Mouse (Mus musculus) lung, embryonic 14.5 days (tissue): Measurements from ENCODE around the gene Faah. TPM values are rescaled to one million over a fixed set of nuclear protein-coding genes. Genes with fewer than 3 reads are reported as not detected.
A peak's percentile ranks its signal among the peaks of the same experiment; 100 is the strongest.

ENCODE experiments used
- ATAC-seq: fragments of 200-750 bp; cut with Nextera tagmentation; 2 replicates; pipeline ENCODE4 v1.8.0; 2017; ENCODE audit warnings: mild to moderate bottlenecking, moderate TSS enrichment, moderate library complexity; ENCODE audit not compliant: insufficient read depth
- DNase-seq: peaks from one replicate; pipeline ENCODE4 v3.0.0-alpha.2; 2015
- H3K27ac ChIP-seq: fragments of 300-500 bp; sonication (generic); 2 replicates; pipeline ENCODE4 v1.5.1; 2014; ENCODE audit warnings: low read depth, mild to moderate bottlenecking, moderate library complexity
- H3K27me3 ChIP-seq: fragments of 300-500 bp; sonication (generic); 2 replicates; pipeline ENCODE4 v1.6.1; 2014; ENCODE audit warnings: low read length, control low read depth; ENCODE audit not compliant: insufficient read depth
- H3K36me3 ChIP-seq: fragments of 300-500 bp; sonication (generic); 2 replicates; pipeline ENCODE4 v1.6.1; 2014; ENCODE audit warnings: control low read depth; ENCODE audit not compliant: insufficient read depth
- H3K4me1 ChIP-seq: fragments of 300-500 bp; sonication (generic); 2 replicates; pipeline ENCODE4 v1.6.1; 2014; ENCODE audit warnings: antibody characterized with exemption, control low read depth; ENCODE audit not compliant: insufficient read depth
- H3K4me2 ChIP-seq: fragments of 300-500 bp; sonication (generic); 2 replicates; pipeline ENCODE4 v1.6.1; 2014; ENCODE audit warnings: mild to moderate bottlenecking
- H3K4me3 ChIP-seq: fragments of 300-500 bp; sonication (generic); 2 replicates; pipeline ENCODE4 v1.5.1; 2014; ENCODE audit warnings: low read depth, low read length
- H3K9ac ChIP-seq: fragments of 300-500 bp; sonication (generic); 2 replicates; pipeline ENCODE4 v1.6.1; 2014
- H3K9me3 ChIP-seq: fragments of 300-500 bp; sonication (generic); 2 replicates; pipeline ENCODE4 v1.6.1; 2016; ENCODE audit warnings: low read depth, low read length, control low read depth
- CTCF ChIP-seq: IDR thresholded peaks from 2 replicates; pipeline ENCODE4 v1.5.1; 2016; ENCODE audit warnings: antibody characterized with exemption, low read depth
- WGBS: fragments of 180-500 bp; shearing (Covaris S2); extraction: QIAGEN DNeasy Blood & Tissue Kit; methylation state at CpG from one replicate; pipeline ENCODE4 v1.1.7; 2014; 5-methylcytosine and 5-hydroxymethylcytosine counted together
- polyA plus RNA-seq: library from polyadenylated mRNA; unstranded; fragments of >200 nt; fragmentation: Nextera tagmentation; extraction: Ambion mirVana; gene quantifications from 2 replicates; pipeline ENCODE4 v1.2.1, GENCODE M21; 2014

Faah gene
- polyA plus RNA-seq, 1 experiment from 2014 or later, result 6.3 TPM

DNA sequence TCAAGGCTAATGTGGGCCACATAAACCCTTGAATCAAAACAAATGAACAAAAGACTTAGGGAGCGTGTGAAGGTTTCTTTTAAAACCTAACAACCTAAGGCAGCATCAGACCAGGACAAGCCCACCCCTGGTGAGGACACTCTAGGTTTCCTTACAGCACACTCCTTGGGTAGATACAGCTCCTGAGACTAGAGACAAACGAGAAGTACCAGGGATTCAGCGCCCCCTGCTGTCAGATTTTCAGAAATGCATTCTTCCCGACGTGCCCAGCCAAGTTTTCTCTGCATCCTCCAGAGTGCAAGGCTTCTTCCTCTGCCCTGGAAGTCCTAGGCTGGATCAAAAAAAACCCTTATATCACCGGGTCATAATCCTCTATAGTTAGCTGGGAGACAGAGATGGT, 65.0 kb downstream of the Faah start:
- DNase-seq (peak; percentile 79), ATAC-seq (0 out of 2 replicates have a peak, but pooled peaks have one; percentile 56)
- Histone ChIP-seq H3K27ac (no peak overlapping the region), H3K4me2 (no peak overlapping the region), H3K4me3 (no peak overlapping the region), H3K9ac (no peak overlapping the region), H3K36me3 (no peaks in the 10 kb centered on the region), H3K27me3 (peaks cover 76% of the 10 kb centered on the region), H3K9me3 (no peaks in the 10 kb centered on the region), H3K4me1 (no peaks in the 10 kb centered on the region)
- peak; percentile 77 for TF ChIP-seq CTCF
- 13% methylated on average over 6 of the region's 6 CpGs for WGBS

GRCm38 (mm10) chr4:115943669-115944314, 73.9 kb downstream of the Faah start:
- no peak for ATAC-seq
- H3K27me3 ChIP-seq, result peaks cover 86% of the 10 kb centered on the region
- TF ChIP-seq CTCF, result no peak
- no peaks in the 10 kb centered on the region for H3K9me3 ChIP-seq
- no peak overlapping the region for H3K4me3 ChIP-seq
- DNase-seq, result no peak
- H3K36me3 ChIP-seq, result no peaks in the 10 kb centered on the region
- H3K4me1 ChIP-seq, result no peaks in the 10 kb centered on the region
- H3K27ac ChIP-seq, result no peak overlapping the region
- no peak overlapping the region for H3K4me2 ChIP-seq
- WGBS, result 1% methylated on average over 41 of the region's 41 CpGs
- H3K9ac ChIP-seq, result no peak overlapping the region

GRCm38 (mm10) chr4:115941242-115941820, 76.4 kb downstream of the Faah start:
- Histone ChIP-seq H3K4me3 (no peak overlapping the region), H3K4me2 (no peak overlapping the region), H3K9ac (no peak overlapping the region), H3K9me3 (no peaks in the 10 kb centered on the region), H3K36me3 (no peaks in the 10 kb centered on the region), H3K27me3 (peaks cover 100% of the 10 kb centered on the region), H3K4me1 (no peaks in the 10 kb centered on the region), H3K27ac (no peak overlapping the region)
- no peak for DNase-seq
- no peak for ATAC-seq
- WGBS, result 7% methylated on average over 9 of the region's 9 CpGs
- TF ChIP-seq CTCF, result no peak

DNA sequence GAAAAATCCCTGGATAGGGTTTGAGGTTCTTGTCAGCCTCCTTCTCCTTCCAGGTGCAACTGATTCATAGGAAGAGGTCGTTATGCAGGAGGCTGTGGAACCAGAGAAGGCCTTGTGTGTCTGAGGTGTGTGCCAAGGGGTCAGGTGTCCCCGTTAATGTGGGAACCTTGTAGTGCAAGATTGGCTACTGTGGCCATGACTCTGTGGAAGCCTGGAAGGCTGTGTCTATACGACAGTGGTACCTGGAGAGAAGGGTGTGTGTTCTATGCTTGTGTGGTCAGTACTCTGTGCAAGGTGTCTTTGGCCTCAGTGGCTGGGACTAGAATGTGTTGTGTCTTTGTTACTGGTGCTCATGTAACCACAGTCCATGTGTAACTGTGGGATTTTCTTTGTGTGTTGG, 77.0 kb downstream of the Faah start:
- Histone ChIP-seq H3K4me3 (no peak overlapping the region), H3K27ac (no peak overlapping the region), H3K4me1 (no peaks in the 10 kb centered on the region), H3K9me3 (no peaks in the 10 kb centered on the region), H3K36me3 (no peaks in the 10 kb centered on the region), H3K9ac (no peak overlapping the region), H3K27me3 (peaks cover 100% of the 10 kb centered on the region), H3K4me2 (no peak overlapping the region)
- TF ChIP-seq CTCF, result no peak
- WGBS, result 7% methylated on average over 3 of the region's 3 CpGs
- ATAC-seq (no peak), DNase-seq (no peak)

GRCm38 (mm10) chr4:115939295-115940102, 78.2 kb downstream of the Faah start, which contains the start of gene Dmbx1:
TSS of gene Dmbx1 (minus strand) at chr4:115939926.
- WGBS, result 1% methylated on average over 71 of the region's 71 CpGs
- ATAC-seq, result peak; percentile 57; the same call in 1 of the 2 replicates
- 0 out of 2 replicates have a peak within 1 kb of the TSS, but pooled peaks have one; percentile 9 for H3K9ac ChIP-seq
- TF ChIP-seq CTCF, result no peak
- H3K9me3 ChIP-seq, result no peaks in the 10 kb centered on the region
- H3K27ac ChIP-seq, result no peak within 1 kb of the TSS
- peak; percentile 72 for DNase-seq
- no peaks in the 10 kb centered on the region for H3K4me1 ChIP-seq
- H3K27me3 ChIP-seq, result peaks cover 100% of the 10 kb centered on the region
- no peaks in the 10 kb centered on the region for H3K36me3 ChIP-seq
- H3K4me2 ChIP-seq, result peak within 1 kb of the TSS; percentile 63
- peak within 1 kb of the TSS; percentile 33 for H3K4me3 ChIP-seq

DNA sequence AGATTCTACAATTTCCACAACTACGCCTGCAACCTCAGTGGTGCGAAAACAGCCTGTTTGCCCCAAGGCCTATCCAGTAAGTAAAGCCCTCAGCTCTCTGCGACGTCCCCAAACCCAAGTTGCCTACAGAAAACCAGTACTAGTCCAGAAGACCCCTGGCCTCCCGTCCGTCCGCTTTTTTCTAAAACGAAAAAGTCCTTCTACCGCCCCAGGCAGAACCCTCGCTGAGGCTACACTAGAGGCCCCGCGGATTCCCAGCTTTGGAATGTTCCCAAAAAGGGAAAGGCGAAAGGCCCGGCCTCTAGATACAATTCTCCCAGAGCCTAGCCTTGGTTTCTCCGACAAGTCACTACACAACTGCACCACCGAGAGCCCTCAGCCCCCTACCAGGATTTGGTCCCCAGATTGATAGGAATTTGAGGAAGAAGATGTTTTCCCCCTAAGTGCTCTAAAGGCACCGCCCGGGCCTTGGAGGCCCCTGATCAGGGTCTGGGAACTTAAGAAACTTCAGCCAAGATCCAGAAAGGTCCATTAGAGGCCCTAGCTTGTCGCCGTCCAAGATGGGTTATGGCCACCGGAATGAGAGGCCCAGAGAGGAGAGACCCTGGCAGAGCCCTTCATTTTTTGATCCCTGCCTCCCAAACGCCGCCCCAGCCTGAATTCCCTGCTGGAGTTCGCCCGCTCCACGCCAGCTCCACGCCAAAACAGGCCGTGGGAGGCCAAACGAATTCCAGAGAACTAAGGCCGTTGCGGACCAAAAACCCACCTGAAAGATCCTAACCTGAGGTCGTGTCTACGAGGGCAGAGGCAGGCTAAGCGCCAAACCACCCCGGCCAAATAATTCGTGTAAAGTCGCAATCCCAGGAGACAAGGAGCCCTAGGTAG, 79.2 kb downstream of the Faah start:
- DNase-seq (peak; percentile 59), ATAC-seq (no peak)
- TF ChIP-seq CTCF, result no peak

More for the DNA sequence above, 79.2 kb downstream of the Faah start:
- Histone ChIP-seq H3K4me2 (peak overlapping the region; percentile 63; the same call in 1 of the 2 replicates), H3K27ac (no peak overlapping the region), H3K9ac (no peak overlapping the region), H3K36me3 (no peaks in the 10 kb centered on the region), H3K4me1 (no peaks in the 10 kb centered on the region), H3K27me3 (peaks cover 100% of the 10 kb centered on the region), H3K9me3 (no peaks in the 10 kb centered on the region), H3K4me3 (peak overlapping the region; percentile 33)
- WGBS, result under 1% methylated on average over 37 of the region's 37 CpGs
